Mouse (Mus musculus): Measurements from ENCODE around the gene Tmem135. TPM values are rescaled to one million over a fixed set of nuclear protein-coding genes. Genes with fewer than 3 reads are reported as not detected.

Gene Tmem135
- polyA plus RNA-seq, 1 experiment, result 189 TPM

GRCm38 (mm10) chr7:89173018-89173417 lies 231.0 kb downstream of the Tmem135 start:
- TF ChIP-seq GATA1 (IDR thresholded peaks at IDR 0.05; ENCODE audit: low read length), result no peak

- TF ChIP-seq GATA1 (IDR thresholded peaks at IDR 0.05; ENCODE audit: low read length), result no peak
Measured at GRCm38 (mm10) chr7:89171790-89172467, 232.1 kb downstream of the Tmem135 start.

- TF ChIP-seq GATA1 (IDR thresholded peaks at IDR 0.05; ENCODE audit: low read length), result no peak
Measured at GRCm38 (mm10) chr7:89168606-89169005, 235.4 kb downstream of the Tmem135 start.

GRCm38 (mm10) chr7:89165528-89165927 lies 238.5 kb downstream of the Tmem135 start:
- no peak for TF ChIP-seq GATA1 (IDR thresholded peaks at IDR 0.05; ENCODE audit: low read length)

GRCm38 (mm10) chr7:89161610-89162378 lies 242.2 kb downstream of the Tmem135 start:
- no peak for TF ChIP-seq GATA1 (IDR thresholded peaks at IDR 0.05; ENCODE audit: low read length)

GRCm38 (mm10) chr7:89157356-89157755 lies 246.7 kb downstream of the Tmem135 start:
- TF ChIP-seq GATA1 (IDR thresholded peaks at IDR 0.05; ENCODE audit: low read length), result no peak

- no peak for TF ChIP-seq GATA1 (IDR thresholded peaks at IDR 0.05; ENCODE audit: low read length)
Measured at GRCm38 (mm10) chr7:89156629-89157028, 247.4 kb downstream of the Tmem135 start.

- TF ChIP-seq GATA1 (IDR thresholded peaks at IDR 0.05; ENCODE audit: low read length), result no peak
Measured at GRCm38 (mm10) chr7:89155741-89156140, 248.3 kb downstream of the Tmem135 start.

GRCm38 (mm10) chr7:89155223-89155622 lies 248.8 kb downstream of the Tmem135 start:
- TF ChIP-seq GATA1 (IDR thresholded peaks at IDR 0.05; ENCODE audit: low read length), result no peak

GRCm38 (mm10) chr7:89151345-89151744 lies 252.7 kb downstream of the Tmem135 start:
- TF ChIP-seq GATA1 (IDR thresholded peaks at IDR 0.05; ENCODE audit: low read length), result no peak

GRCm38 (mm10) chr7:89140640-89141300 lies 263.3 kb downstream of the Tmem135 start:
- no peak for TF ChIP-seq GATA1 (IDR thresholded peaks at IDR 0.05; ENCODE audit: low read length)

- no peak for TF ChIP-seq GATA1 (IDR thresholded peaks at IDR 0.05; ENCODE audit: low read length)
Measured at GRCm38 (mm10) chr7:89134884-89135511, 269.0 kb downstream of the Tmem135 start.

GRCm38 (mm10) chr7:89126063-89126882 lies 277.7 kb downstream of the Tmem135 start:
- TF ChIP-seq GATA1 (IDR thresholded peaks at IDR 0.05; ENCODE audit: low read length), result no peak

GRCm38 (mm10) chr7:89116261-89116664 lies 287.8 kb downstream of the Tmem135 start:
- TF ChIP-seq GATA1 (IDR thresholded peaks at IDR 0.05; ENCODE audit: low read length), result no peak

GRCm38 (mm10) chr7:89115633-89116032 lies 288.4 kb downstream of the Tmem135 start:
- TF ChIP-seq GATA1 (IDR thresholded peaks at IDR 0.05; ENCODE audit: low read length), result no peak
